Mouse (Mus musculus) heart, adult 2 months (tissue): Measurements from ENCODE around the gene Grtp1.

Source experiments
- CTCF ChIP-seq: fragments of 200-600 bp; IDR thresholded peaks from 2 replicates; pipeline ENCODE4 v1.8.1; 2022; ENCODE audit warnings: antibody characterized with exemption, mild to moderate bottlenecking, moderate library complexity
- EP300 ChIP-seq: fragments of 200-500 bp; IDR thresholded peaks from 2 replicates; pipeline ENCODE4 v1.6.1; 2011; ENCODE audit warnings: low read depth, low read length, control low read depth; ENCODE audit not compliant: insufficient read depth
- POLR2A ChIP-seq: fragments of 200-500 bp; IDR thresholded peaks from 2 replicates; pipeline ENCODE4 v1.6.1; 2011; ENCODE audit warnings: mild to moderate bottlenecking, low read depth, low read length, control low read depth; ENCODE audit not compliant: insufficient read depth

GRCm38 (mm10) chr8:13174305-13174704 lies 26.1 kb downstream of the Grtp1 start:
- no peak for TF ChIP-seq CTCF
- no peak for TF ChIP-seq POLR2A
- TF ChIP-seq EP300: no peak
